Mouse (Mus musculus) midbrain, postnatal 0 days (tissue): ENCODE results near the gene 4932438H23Rik. TPM values are rescaled to one million over a fixed set of nuclear protein-coding genes. Genes with fewer than 3 reads are reported as not detected.
A peak's percentile ranks its signal among the peaks of the same experiment; 100 is the strongest.

Experiments used
- ATAC-seq: fragments of 200-750 bp; cut with Nextera tagmentation; 2 replicates; pipeline ENCODE4 v1.8.0; 2017; ENCODE audit warnings: moderate number of reproducible peaks, mild to moderate bottlenecking, moderate TSS enrichment, moderate library complexity; ENCODE audit not compliant: low FRiP score
- DNase-seq: peaks from one replicate; pipeline ENCODE4 v3.0.0-alpha.2; 2015; ENCODE audit warnings: low spot score
- H3K27ac ChIP-seq: fragments of 300-500 bp; sonication (generic); 2 replicates; pipeline ENCODE4 v1.5.1; 2014; ENCODE audit warnings: low read depth, mild to moderate bottlenecking, low read length, mixed read lengths
- H3K27me3 ChIP-seq: fragments of 300-500 bp; sonication (generic); 2 replicates; pipeline ENCODE4 v1.6.1; 2014; ENCODE audit warnings: low read length, control low read depth, mixed read lengths; ENCODE audit not compliant: insufficient read depth
- H3K36me3 ChIP-seq: fragments of 300-500 bp; sonication (generic); 2 replicates; pipeline ENCODE4 v1.6.1; 2014; ENCODE audit warnings: low read length, control low read depth, mixed read lengths; ENCODE audit not compliant: insufficient read depth
- H3K4me1 ChIP-seq: fragments of 300-500 bp; sonication (generic); 2 replicates; pipeline ENCODE4 v1.6.1; 2014; ENCODE audit warnings: mild to moderate bottlenecking, control low read depth, antibody characterized with exemption, low read length, mixed read lengths; ENCODE audit not compliant: insufficient read depth
- H3K4me2 ChIP-seq: fragments of 300-500 bp; sonication (generic); 2 replicates; pipeline ENCODE4 v1.6.1; 2014; ENCODE audit warnings: low read depth, mild to moderate bottlenecking, low read length, mixed read lengths; ENCODE audit not compliant: poor library complexity, severe bottlenecking
- H3K4me3 ChIP-seq: fragments of 300-500 bp; sonication (generic); 2 replicates; pipeline ENCODE4 v1.5.1; 2014; ENCODE audit warnings: low read depth, mild to moderate bottlenecking, low read length, moderate library complexity
- H3K9ac ChIP-seq: fragments of 300-500 bp; sonication (generic); replicated peaks from 2 replicates; pipeline ENCODE4 v1.6.1; 2014; ENCODE audit warnings: mild to moderate bottlenecking, low read length, moderate library complexity, mixed read lengths; ENCODE audit not compliant: poor library complexity, severe bottlenecking
- H3K9me3 ChIP-seq: fragments of 300-500 bp; sonication (generic); 2 replicates; pipeline ENCODE4 v1.6.1; 2016; ENCODE audit warnings: low read length, control low read depth
- CTCF ChIP-seq: IDR thresholded peaks from 2 replicates; pipeline ENCODE4 v1.5.1; 2016; ENCODE audit warnings: antibody characterized with exemption, mild to moderate bottlenecking
- WGBS: fragments of 180-500 bp; shearing (Covaris S2); extraction: QIAGEN DNeasy Blood & Tissue Kit; methylation state at CpG from one replicate; pipeline ENCODE4 v1.1.7; 2014; 5-methylcytosine and 5-hydroxymethylcytosine counted together
- polyA plus RNA-seq: library from polyadenylated mRNA; unstranded; fragments of >200 nt; fragmentation: Nextera tagmentation; extraction: Ambion mirVana; gene quantifications from 2 replicates; pipeline ENCODE4 v1.2.1, GENCODE M21; 2015
- total RNA-seq: library from RNA; depleted of rRNA; stranded (reverse); fragments of >200 nt; gene quantifications from 2 replicates; pipeline ENCODE4 v1.2.3, GENCODE M21; 2014

Gene 4932438H23Rik
- total and polyA plus RNA-seq, 2 experiments from 2014 or later, result 0.77 to 0.81 TPM

- H3K4me1 ChIP-seq, result peaks cover 4% of the 10 kb centered on the region; the same call in 1 of the 2 replicates
- H3K9me3 ChIP-seq, result no peaks in the 10 kb centered on the region
- no peaks in the 10 kb centered on the region for H3K27me3 ChIP-seq
- no peak overlapping the region for H3K9ac ChIP-seq
- H3K36me3 ChIP-seq, result no peaks in the 10 kb centered on the region
- H3K4me3 ChIP-seq, result no peak overlapping the region
- H3K4me2 ChIP-seq, result no peak overlapping the region
- no peak overlapping the region for H3K27ac ChIP-seq
- no peak for TF ChIP-seq CTCF
- ATAC-seq (no peak), DNase-seq (peak; percentile 52)
- 76% methylated on average over 4 of the region's 4 CpGs for WGBS
Observed at GRCm38 (mm10) chr16:91096984-91097506, 2.1 kb upstream of the 4932438H23Rik start.

GRCm38 (mm10) chr16:91096016-91096415 is 1.1 kb upstream of the 4932438H23Rik start:
- H3K27ac ChIP-seq, result no peak overlapping the region
- no peaks in the 10 kb centered on the region for H3K9me3 ChIP-seq
- no peak for TF ChIP-seq CTCF
- peaks cover 4% of the 10 kb centered on the region; the same call in 1 of the 2 replicates for H3K4me1 ChIP-seq
- WGBS, result 94% methylated on average over 2 of the region's 2 CpGs
- no peak overlapping the region for H3K9ac ChIP-seq
- no peaks in the 10 kb centered on the region for H3K27me3 ChIP-seq
- DNase-seq (no peak), ATAC-seq (no peak)
- H3K36me3 ChIP-seq, result no peaks in the 10 kb centered on the region
- H3K4me2 ChIP-seq, result no peak overlapping the region
- H3K4me3 ChIP-seq, result no peak overlapping the region

- H3K9ac ChIP-seq, result no peak overlapping the region
- H3K9me3 ChIP-seq, result no peaks in the 10 kb centered on the region
- H3K4me1 ChIP-seq, result 0 out of 2 replicates have a peak, but pooled peaks cover 3% of the 10 kb centered on the region
- H3K36me3 ChIP-seq, result no peaks in the 10 kb centered on the region
- no peak overlapping the region for H3K4me2 ChIP-seq
- H3K27me3 ChIP-seq, result peaks cover 4% of the 10 kb centered on the region; the same call in 1 of the 2 replicates
- no peak for ATAC-seq
- H3K4me3 ChIP-seq, result no peak overlapping the region
- 73% methylated on average over 4 of the region's 4 CpGs for WGBS
- no peak for DNase-seq
- no peak for TF ChIP-seq CTCF
- no peak overlapping the region for H3K27ac ChIP-seq
Observed at GRCm38 (mm10) chr16:91086642-91087306, 8.1 kb downstream of the 4932438H23Rik start.

GRCm38 (mm10) chr16:91085239-91085825 is 9.6 kb downstream of the 4932438H23Rik start:
- H3K9ac ChIP-seq, result no peak overlapping the region
- ATAC-seq (no peak), DNase-seq (no peak)
- 53% methylated on average over 17 of the region's 17 CpGs for WGBS
- H3K4me1 ChIP-seq, result 0 out of 2 replicates have a peak, but pooled peaks cover 3% of the 10 kb centered on the region
- peaks cover 4% of the 10 kb centered on the region; the same call in 1 of the 2 replicates for H3K27me3 ChIP-seq
- H3K27ac ChIP-seq, result no peak overlapping the region
- H3K4me3 ChIP-seq, result no peak overlapping the region
- H3K9me3 ChIP-seq, result no peaks in the 10 kb centered on the region
- no peak for TF ChIP-seq CTCF
- no peaks in the 10 kb centered on the region for H3K36me3 ChIP-seq
- no peak overlapping the region for H3K4me2 ChIP-seq

GRCm38 (mm10) chr16:91084307-91085238 is 10.3 kb downstream of the 4932438H23Rik start:
- no peak overlapping the region for H3K4me3 ChIP-seq
- 81% methylated on average over 21 of the region's 21 CpGs for WGBS
- ATAC-seq (no peak), DNase-seq (peak; percentile 90)
- no peak overlapping the region for H3K27ac ChIP-seq
- H3K36me3 ChIP-seq, result no peaks in the 10 kb centered on the region
- no peak for TF ChIP-seq CTCF
- no peak overlapping the region for H3K9ac ChIP-seq
- H3K9me3 ChIP-seq, result no peaks in the 10 kb centered on the region
- peaks cover 4% of the 10 kb centered on the region; the same call in 1 of the 2 replicates for H3K27me3 ChIP-seq
- 0 out of 2 replicates have a peak, but pooled peaks cover 3% of the 10 kb centered on the region for H3K4me1 ChIP-seq
- H3K4me2 ChIP-seq, result no peak overlapping the region
